Mouse (Mus musculus) forebrain, embryonic 15.5 days (tissue): Measurements from ENCODE around the gene Eif6. TPM values are rescaled to one million over a fixed set of nuclear protein-coding genes. Genes with fewer than 3 reads are reported as not detected.
A peak's percentile ranks its signal among the peaks of the same experiment; 100 is the strongest.

ENCODE experiments used
- ATAC-seq: fragments of 200-750 bp; cut with Nextera tagmentation; replicated peaks from 2 replicates; pipeline ENCODE4 v1.8.0; 2017; ENCODE audit warnings: mild to moderate bottlenecking, moderate TSS enrichment, moderate library complexity
- H3K27ac ChIP-seq: fragments of 300-500 bp; sonication (generic); replicated peaks from 2 replicates; pipeline ENCODE4 v1.5.1; 2015; ENCODE audit warnings: mild to moderate bottlenecking, inconsistent platforms
- H3K27me3 ChIP-seq: fragments of 300-500 bp; sonication (generic); 2 replicates; pipeline ENCODE4 v1.6.1; 2015; ENCODE audit warnings: inconsistent platforms
- H3K36me3 ChIP-seq: fragments of 300-500 bp; sonication (generic); 2 replicates; pipeline ENCODE4 v1.6.1; 2015; ENCODE audit warnings: mild to moderate bottlenecking, inconsistent platforms
- H3K4me1 ChIP-seq: fragments of 300-500 bp; sonication (generic); 2 replicates; pipeline ENCODE4 v1.6.1; 2015; ENCODE audit warnings: inconsistent platforms
- H3K4me2 ChIP-seq: fragments of 300-500 bp; sonication (generic); replicated peaks from 2 replicates; pipeline ENCODE4 v1.6.1; 2015; ENCODE audit warnings: mild to moderate bottlenecking, inconsistent platforms
- H3K4me3 ChIP-seq: fragments of 300-500 bp; sonication (generic); 2 replicates; pipeline ENCODE4 v1.5.1; 2015; ENCODE audit warnings: mild to moderate bottlenecking, inconsistent platforms
- H3K9ac ChIP-seq: fragments of 300-500 bp; sonication (generic); replicated peaks from 2 replicates; pipeline ENCODE4 v1.6.1; 2015; ENCODE audit warnings: mild to moderate bottlenecking, inconsistent platforms
- H3K9me3 ChIP-seq: fragments of 300-500 bp; sonication (generic); 2 replicates; pipeline ENCODE4 v1.6.1; 2016; ENCODE audit warnings: inconsistent platforms
- WGBS: fragments of 180-500 bp; shearing (Covaris S2); methylation state at CpG from one replicate; pipeline ENCODE4 v1.1.7; 2015; ENCODE audit warnings: mixed read lengths; 5-methylcytosine and 5-hydroxymethylcytosine counted together
- polyA plus RNA-seq: library from polyadenylated mRNA; unstranded; fragments of >200 nt; fragmentation: Nextera tagmentation; extraction: Ambion mirVana; gene quantifications from 2 replicates; pipeline ENCODE4 v1.2.1, GENCODE M21; 2015

Gene Eif6
- polyA plus RNA-seq, 1 experiment from 2014 or later = 159 TPM

DNA sequence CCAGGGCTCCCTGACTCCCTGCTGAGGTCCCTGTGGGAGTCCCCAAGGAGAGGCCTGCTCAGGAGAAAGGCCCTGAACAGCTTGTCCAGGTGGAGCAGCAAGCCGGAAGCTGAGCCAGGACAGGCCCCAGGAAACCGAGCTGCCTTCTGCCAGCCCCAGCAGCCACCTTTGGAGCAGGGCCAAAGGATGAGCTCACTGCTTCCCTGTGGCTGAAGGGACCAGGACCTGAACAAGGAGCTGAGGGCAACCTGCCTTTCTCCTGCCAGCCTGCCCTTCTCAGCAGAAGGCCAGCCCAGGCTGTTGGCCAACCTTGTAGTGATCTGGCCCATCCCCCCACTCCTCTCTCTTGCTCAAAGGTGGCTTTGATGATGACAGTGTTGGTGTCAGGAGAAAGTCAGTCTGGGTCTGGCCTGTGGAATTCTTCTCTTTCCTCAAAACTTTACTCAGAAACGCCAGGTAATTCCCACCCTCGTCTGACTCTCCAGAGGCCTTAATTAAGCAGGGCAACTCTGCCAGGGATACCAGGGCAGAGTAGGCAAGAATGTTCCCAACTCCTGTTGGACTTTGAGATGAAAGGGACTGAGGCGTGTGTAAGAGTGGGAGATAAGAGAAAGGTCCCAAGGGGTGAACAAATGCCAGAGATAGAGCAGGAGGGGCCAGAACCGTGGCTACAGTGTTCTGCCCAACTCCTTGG lies 21.3 kb downstream of the Eif6 start:
- H3K4me3 ChIP-seq = no peak overlapping the region
- no peak overlapping the region for H3K27ac ChIP-seq
- peaks cover 19% of the 10 kb centered on the region for H3K36me3 ChIP-seq
- no peaks in the 10 kb centered on the region for H3K27me3 ChIP-seq
- H3K4me1 ChIP-seq = no peaks in the 10 kb centered on the region
- no peak for ATAC-seq
- no peak overlapping the region for H3K4me2 ChIP-seq
- H3K9ac ChIP-seq = no peak overlapping the region
- no peaks in the 10 kb centered on the region for H3K9me3 ChIP-seq
- 48% methylated on average over 6 of the region's 6 CpGs for WGBS

DNA sequence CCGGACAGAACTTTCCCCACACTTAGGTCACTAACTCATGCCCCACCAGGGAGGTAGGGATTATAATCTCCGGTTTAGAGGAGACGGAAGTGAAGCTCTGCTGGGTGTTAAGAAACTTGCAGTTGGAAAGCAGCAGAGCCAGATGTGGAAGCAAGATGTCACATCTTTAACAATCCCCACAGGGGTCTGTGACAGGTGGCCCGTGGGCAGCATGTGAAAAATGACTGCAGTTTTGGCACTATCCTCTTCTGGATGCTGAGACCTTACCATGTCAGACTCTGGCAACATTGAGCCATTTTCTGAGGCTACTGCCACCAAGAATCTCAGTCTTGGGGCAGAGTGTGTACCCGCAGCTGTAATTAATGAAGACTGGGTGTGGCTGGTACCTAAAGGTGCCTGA lies 22.7 kb downstream of the Eif6 start:
- no peaks in the 10 kb centered on the region for H3K4me1 ChIP-seq
- H3K27me3 ChIP-seq = no peaks in the 10 kb centered on the region
- peaks cover 27% of the 10 kb centered on the region for H3K36me3 ChIP-seq
- H3K4me2 ChIP-seq = no peak overlapping the region
- no peak overlapping the region for H3K4me3 ChIP-seq
- 83% methylated on average over 5 of the region's 5 CpGs for WGBS
- no peak for ATAC-seq
- H3K27ac ChIP-seq = no peak overlapping the region
- H3K9me3 ChIP-seq = no peaks in the 10 kb centered on the region
- H3K9ac ChIP-seq = no peak overlapping the region

DNA sequence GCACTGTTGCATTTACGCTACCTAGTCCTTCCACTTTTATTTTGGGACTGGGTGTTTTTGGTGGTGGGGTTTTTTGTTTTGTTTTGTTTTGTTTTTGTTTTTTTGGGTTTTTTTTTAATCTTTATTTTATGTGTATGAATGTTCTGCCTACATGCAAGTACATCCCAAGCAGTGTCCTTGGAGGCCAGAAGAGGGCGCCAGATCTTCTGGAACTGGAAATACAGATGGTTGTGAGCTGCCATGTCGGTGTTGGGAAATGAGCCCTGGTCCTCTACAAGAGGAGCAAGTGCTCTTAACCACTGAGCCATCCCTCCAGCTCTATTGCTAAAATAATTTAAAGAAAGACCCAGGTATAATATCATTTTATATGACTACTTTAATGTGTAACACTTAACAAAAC lies 24.0 kb downstream of the Eif6 start:
- H3K27me3 ChIP-seq = no peaks in the 10 kb centered on the region
- no peak overlapping the region for H3K9ac ChIP-seq
- no peak for ATAC-seq
- WGBS = 56% methylated on average over 3 of the region's 3 CpGs
- no peak overlapping the region for H3K27ac ChIP-seq
- H3K36me3 ChIP-seq = peaks cover 34% of the 10 kb centered on the region
- no peak overlapping the region for H3K4me2 ChIP-seq
- no peaks in the 10 kb centered on the region for H3K4me1 ChIP-seq
- H3K9me3 ChIP-seq = no peaks in the 10 kb centered on the region
- H3K4me3 ChIP-seq = no peak overlapping the region

DNA sequence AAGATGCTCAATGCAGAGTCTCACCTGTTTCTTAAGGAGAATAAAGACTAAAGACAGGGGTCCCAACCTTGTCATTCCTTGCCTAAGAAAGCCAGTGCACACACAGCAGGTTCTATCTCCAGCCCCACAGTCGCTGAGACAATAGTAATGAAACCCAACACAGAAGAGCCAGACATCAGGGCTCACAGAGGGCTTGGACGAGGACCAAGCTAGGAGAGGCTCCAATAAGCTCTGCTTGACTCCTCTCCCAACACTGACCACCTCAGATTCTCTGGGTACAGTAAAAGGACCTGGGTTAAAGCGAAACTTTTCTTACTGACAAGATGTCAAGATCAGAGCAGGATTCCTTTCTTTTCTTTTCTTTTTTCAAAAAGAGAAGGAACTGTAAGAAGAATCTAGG lies 28.1 kb downstream of the Eif6 start:
- Histone ChIP-seq H3K4me1 (no peaks in the 10 kb centered on the region), H3K27me3 (no peaks in the 10 kb centered on the region), H3K4me3 (no peak overlapping the region), H3K27ac (no peak overlapping the region), H3K4me2 (no peak overlapping the region), H3K9me3 (no peaks in the 10 kb centered on the region), H3K36me3 (peaks cover 29% of the 10 kb centered on the region), H3K9ac (no peak overlapping the region)
- WGBS = 65% methylated on average over 3 of the region's 3 CpGs
- ATAC-seq = no peak

DNA sequence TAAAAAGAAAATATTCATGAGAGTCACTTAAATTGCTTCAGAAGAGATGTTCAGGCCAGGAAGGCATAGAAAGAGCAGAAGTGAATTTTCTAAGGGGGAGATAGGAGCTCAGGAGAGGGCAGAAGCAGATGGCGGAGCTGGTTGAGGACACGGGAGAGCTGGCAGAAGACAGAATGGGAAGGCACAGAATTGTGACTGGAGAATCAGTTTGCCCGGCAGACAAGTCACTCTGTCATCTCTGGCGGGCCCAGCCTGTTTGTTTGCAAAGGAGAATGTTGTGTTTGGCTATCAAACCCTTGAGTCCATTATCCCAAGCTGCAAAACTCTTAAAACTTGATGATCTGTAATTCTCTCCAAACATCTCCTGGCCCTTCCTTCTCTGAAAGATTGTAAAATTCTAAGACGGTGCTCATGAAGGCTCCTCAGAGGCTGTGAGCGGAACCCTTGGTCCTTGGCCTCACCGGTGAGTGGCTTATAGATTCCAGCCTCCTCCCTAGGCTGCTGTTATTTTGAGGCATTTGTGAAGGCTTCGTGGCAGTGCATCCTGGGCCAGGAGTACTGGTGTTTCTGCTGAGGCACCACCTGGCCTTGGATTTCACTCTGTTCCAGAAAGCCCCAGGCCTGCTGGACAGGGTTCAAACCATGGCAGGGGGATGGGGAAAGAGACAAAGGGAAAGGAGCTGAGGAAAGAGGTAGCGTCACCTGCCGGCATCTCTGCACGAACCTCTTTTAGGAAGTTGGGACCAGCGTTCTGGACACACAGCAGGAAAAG lies 31.9 kb downstream of the Eif6 start:
- no peak overlapping the region for H3K4me3 ChIP-seq
- H3K36me3 ChIP-seq = peaks cover 13% of the 10 kb centered on the region
- 82% methylated on average over 12 of the region's 12 CpGs for WGBS
- no peaks in the 10 kb centered on the region for H3K4me1 ChIP-seq
- H3K9ac ChIP-seq = no peak overlapping the region
- H3K4me2 ChIP-seq = no peak overlapping the region
- H3K27me3 ChIP-seq = no peaks in the 10 kb centered on the region
- no peak overlapping the region for H3K27ac ChIP-seq
- ATAC-seq = no peak
- no peaks in the 10 kb centered on the region for H3K9me3 ChIP-seq

DNA sequence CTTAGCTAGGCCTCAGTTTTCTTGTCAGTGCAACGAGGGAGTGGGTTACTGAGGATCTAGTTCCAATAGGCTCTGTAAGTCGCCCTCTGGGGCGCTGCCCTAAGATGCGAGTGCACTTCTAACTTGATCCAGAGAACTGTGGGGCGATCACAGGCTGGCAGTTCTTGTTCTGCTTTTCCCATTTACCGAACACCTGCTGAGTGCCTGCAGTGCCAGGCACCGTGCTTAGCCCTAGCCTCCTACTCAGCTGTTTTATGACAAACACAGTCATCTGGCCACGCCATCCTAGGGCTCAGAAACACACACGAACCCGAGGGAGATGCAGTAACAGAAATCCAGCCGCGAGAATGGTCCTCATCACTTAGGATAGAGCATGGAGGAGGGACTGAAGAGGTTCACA lies 33.8 kb downstream of the Eif6 start:
- H3K9ac ChIP-seq = no peak overlapping the region
- no peaks in the 10 kb centered on the region for H3K4me1 ChIP-seq
- no peaks in the 10 kb centered on the region for H3K27me3 ChIP-seq
- H3K4me2 ChIP-seq = no peak overlapping the region
- H3K27ac ChIP-seq = no peak overlapping the region
- no peak overlapping the region for H3K4me3 ChIP-seq
- no peaks in the 10 kb centered on the region for H3K9me3 ChIP-seq
- no peaks in the 10 kb centered on the region; the same call in 1 of the 2 replicates for H3K36me3 ChIP-seq
- no peak for ATAC-seq
- WGBS = 22% methylated on average over 12 of the region's 12 CpGs

DNA sequence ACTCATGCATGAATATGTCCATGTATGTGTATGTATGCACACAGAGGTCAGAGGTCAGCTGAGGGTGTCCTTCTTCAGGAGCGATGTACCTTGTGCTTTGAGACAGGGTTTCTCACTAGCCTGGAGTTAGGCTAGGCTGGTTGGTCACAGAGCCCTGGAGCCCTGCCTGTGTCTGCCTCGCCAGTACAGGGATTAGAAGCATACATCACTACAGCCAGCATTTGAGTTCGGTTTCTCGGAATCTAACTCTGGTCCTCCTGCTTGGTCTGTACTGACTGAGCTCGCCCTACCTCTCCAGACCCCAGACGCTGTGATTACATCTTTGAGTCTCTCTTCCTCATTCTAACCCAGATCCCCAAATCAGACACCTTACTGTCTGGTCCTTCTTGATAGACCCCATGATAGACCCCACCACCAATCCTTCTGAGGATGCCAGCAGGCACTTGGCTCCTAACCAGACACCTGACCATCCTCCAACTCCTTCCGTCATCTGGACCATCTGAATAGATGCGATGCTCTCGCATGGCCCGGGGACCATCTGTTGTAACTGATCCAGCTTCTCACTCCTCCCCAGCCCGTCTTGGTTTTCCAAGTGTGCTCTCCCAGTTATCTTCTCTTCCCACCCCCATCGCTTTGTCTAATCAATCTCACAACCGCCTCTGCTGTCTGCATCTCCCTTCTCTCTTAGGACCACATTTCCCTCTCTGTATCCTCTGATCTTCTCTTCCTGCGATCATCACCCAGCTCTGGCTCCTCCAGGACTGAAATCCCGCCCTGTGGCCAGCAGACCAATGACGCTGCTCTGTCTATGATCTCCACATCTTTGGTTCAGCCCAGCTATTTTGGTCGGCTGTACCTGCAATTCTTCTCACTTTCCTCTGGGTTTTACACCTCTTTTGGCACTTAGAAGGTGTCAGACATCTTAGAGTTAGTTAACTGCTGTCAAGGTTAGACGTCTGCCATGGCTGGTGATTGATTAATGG lies 38.5 kb downstream of the Eif6 start:
- no peaks in the 10 kb centered on the region for H3K36me3 ChIP-seq

DNA sequence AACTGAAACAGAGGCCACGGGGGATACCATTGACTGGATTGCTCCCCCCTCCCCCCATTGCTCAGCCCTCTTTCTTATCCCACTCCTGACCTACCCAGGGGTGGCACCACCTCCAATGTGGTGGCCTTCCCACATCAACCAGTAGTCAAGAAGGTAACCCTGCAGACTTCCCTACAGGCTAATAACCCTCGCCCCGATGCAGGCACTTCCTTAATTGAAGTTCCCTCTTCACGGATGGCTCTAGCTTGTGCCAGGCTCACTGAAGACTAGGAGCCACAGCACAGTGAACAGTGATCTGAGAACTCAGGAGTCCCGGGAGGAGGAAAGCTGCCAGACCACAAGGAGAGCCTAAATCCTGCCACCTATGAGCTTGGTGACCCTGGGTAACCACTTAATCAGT lies 39.8 kb downstream of the Eif6 start:
- WGBS = 74% methylated on average over 5 of the region's 5 CpGs

More for the DNA sequence above, 38.5 kb downstream of the Eif6 start:
- H3K4me1 ChIP-seq = no peaks in the 10 kb centered on the region
- H3K9ac ChIP-seq = no peak overlapping the region
- no peak overlapping the region for H3K4me2 ChIP-seq
- ATAC-seq = no peak
- peak overlapping the region; percentile 62; the same call in 1 of the 2 replicates for H3K27ac ChIP-seq
- 71% methylated on average over 18 of the region's 18 CpGs for WGBS
- no peaks in the 10 kb centered on the region for H3K9me3 ChIP-seq
- H3K27me3 ChIP-seq = no peaks in the 10 kb centered on the region
- H3K4me3 ChIP-seq = no peak overlapping the region

DNA sequence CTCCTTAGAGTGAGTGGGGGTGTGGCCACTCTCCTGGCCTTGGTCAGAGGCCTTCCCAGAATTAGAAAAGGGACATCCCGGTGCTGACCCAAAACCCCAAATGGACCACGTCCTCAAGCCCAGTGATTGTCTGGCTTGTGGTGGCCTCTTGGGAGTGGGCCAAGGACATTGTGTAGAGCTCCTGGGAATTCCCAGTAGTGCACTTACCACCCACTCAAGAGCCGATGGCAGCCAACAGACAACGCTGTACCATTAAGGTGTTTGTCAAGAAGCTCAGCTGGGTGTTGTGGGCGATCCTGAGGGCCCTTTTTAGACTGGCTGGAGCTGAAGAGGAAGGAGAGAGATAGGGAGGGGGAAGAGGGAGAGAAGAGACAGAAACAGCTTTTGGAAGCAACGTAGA lies 42.2 kb downstream of the Eif6 start:
- H3K27me3 ChIP-seq = no peaks in the 10 kb centered on the region
- 80% methylated on average over 6 of the region's 6 CpGs for WGBS

More for the DNA sequence above, 39.8 kb downstream of the Eif6 start:
- H3K4me2 ChIP-seq = no peak overlapping the region
- H3K9me3 ChIP-seq = no peaks in the 10 kb centered on the region
- no peak overlapping the region for H3K9ac ChIP-seq
- no peak overlapping the region for H3K4me3 ChIP-seq
- no peak overlapping the region for H3K27ac ChIP-seq
- no peak for ATAC-seq
- no peaks in the 10 kb centered on the region for H3K27me3 ChIP-seq
- no peaks in the 10 kb centered on the region for H3K36me3 ChIP-seq
- no peaks in the 10 kb centered on the region for H3K4me1 ChIP-seq

DNA sequence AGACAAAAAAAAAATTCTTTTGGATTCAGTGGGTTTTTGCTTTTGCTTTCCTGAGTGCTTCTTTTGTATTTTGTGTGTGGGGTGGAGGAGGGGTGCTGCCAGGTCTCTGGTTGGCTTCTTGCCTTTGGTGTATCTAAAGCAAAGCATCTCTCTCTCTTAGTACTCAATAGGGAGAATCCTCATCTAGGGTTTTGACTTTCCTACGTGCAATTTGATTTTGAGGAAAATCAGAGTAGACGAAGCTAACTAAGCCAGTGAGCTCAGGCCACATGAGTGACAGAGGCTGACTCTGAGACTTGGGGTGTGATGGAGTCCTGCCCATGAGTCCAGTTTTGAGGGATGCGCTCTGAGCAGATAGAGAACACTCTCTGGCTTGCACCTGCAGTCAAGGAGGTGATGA lies 47.2 kb downstream of the Eif6 start:
- Histone ChIP-seq H3K4me1 (peaks cover 32% of the 10 kb centered on the region), H3K27me3 (no peaks in the 10 kb centered on the region; the same call in 1 of the 2 replicates), H3K4me2 (no peak overlapping the region), H3K36me3 (no peaks in the 10 kb centered on the region), H3K27ac (no peak overlapping the region), H3K4me3 (no peak overlapping the region), H3K9me3 (no peaks in the 10 kb centered on the region), H3K9ac (no peak overlapping the region)
- WGBS = 75% methylated on average over 3 of the region's 3 CpGs
- no peak for ATAC-seq

More for the DNA sequence above, 42.2 kb downstream of the Eif6 start:
- Histone ChIP-seq H3K27ac (no peak overlapping the region), H3K36me3 (no peaks in the 10 kb centered on the region), H3K9me3 (no peaks in the 10 kb centered on the region), H3K4me2 (no peak overlapping the region), H3K9ac (no peak overlapping the region), H3K4me3 (no peak overlapping the region), H3K4me1 (peaks cover 2% of the 10 kb centered on the region; the same call in 1 of the 2 replicates)
- ATAC-seq = no peak

DNA sequence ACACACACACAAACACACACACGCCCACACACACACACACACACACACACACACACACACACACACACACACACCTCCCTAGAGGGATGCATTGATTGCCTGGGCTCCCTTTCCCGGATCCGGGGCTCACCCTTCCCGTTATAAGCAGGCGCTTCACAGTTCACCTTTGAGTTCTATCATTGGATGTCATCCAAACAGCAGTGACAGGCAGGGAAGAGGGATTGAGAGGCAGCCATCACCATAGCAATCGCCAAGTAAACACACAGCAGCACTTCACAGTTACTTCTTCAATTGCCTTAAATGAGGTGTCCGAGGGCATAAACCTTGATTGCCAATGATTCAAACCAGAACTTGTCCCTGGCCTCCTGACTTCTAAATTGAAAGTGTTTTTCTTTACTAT lies 47.7 kb downstream of the Eif6 start:
- Histone ChIP-seq H3K4me3 (no peak overlapping the region), H3K27ac (no peak overlapping the region), H3K9ac (no peak overlapping the region), H3K27me3 (peaks cover under 1% of the 10 kb centered on the region; the same call in 1 of the 2 replicates), H3K9me3 (no peaks in the 10 kb centered on the region), H3K4me2 (no peak overlapping the region), H3K36me3 (no peaks in the 10 kb centered on the region), H3K4me1 (peaks cover 32% of the 10 kb centered on the region)
- 34% methylated on average over 6 of the region's 7 CpGs for WGBS
- no peak for ATAC-seq

DNA sequence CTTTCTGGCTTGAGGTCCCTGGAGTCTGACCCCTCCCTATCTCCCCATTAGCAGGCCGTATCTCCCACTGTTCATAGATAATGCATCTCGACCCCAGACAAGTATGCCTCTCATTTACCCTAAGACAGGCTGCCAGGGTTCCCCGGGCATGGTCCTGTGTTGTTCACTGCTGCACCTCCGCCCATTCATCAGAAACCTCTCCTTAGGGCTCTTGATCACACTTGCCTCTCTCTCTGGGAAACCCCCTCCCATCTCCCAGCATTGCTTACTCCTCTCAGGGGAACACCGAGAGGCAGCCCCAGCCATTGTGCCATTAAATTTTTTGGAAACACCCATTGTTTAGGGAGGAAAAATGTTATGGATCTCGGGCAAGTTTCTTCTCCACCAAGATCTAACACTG lies 48.7 kb downstream of the Eif6 start:
- peaks cover 32% of the 10 kb centered on the region for H3K4me1 ChIP-seq

More for the DNA sequence above, 48.7 kb downstream of the Eif6 start:
- no peak overlapping the region for H3K4me2 ChIP-seq
- H3K27me3 ChIP-seq = peaks cover 7% of the 10 kb centered on the region; the same call in 1 of the 2 replicates
- no peaks in the 10 kb centered on the region for H3K36me3 ChIP-seq
- H3K4me3 ChIP-seq = no peak overlapping the region
- H3K27ac ChIP-seq = no peak overlapping the region
- 61% methylated on average over 6 of the region's 6 CpGs for WGBS
- no peaks in the 10 kb centered on the region for H3K9me3 ChIP-seq
- no peak for ATAC-seq
- H3K9ac ChIP-seq = no peak overlapping the region
